Mouse (Mus musculus) intestine, embryonic 16.5 days (tissue): ENCODE data around the gene Slc16a5. TPM values are rescaled to one million over a fixed set of nuclear protein-coding genes. Genes with fewer than 3 reads are reported as not detected.

Source experiments
- ATAC-seq: fragments of 200-750 bp; cut with Nextera tagmentation; 2 replicates; pipeline ENCODE4 v1.8.0; 2017; ENCODE audit warnings: moderate TSS enrichment, moderate library complexity
- H3K27ac ChIP-seq: fragments of 300-500 bp; sonication (generic); 2 replicates; pipeline ENCODE4 v1.5.1; 2014; ENCODE audit warnings: mild to moderate bottlenecking, low read length
- H3K27me3 ChIP-seq: fragments of 300-500 bp; sonication (generic); replicated peaks from 2 replicates; pipeline ENCODE4 v1.6.1; 2014; ENCODE audit warnings: low read length, control low read depth, mixed read lengths; ENCODE audit not compliant: control insufficient read depth, insufficient read depth
- H3K36me3 ChIP-seq: fragments of 300-500 bp; sonication (generic); 2 replicates; pipeline ENCODE4 v1.6.1; 2014; ENCODE audit warnings: low read length, control low read depth; ENCODE audit not compliant: control insufficient read depth, insufficient read depth
- H3K4me1 ChIP-seq: fragments of 300-500 bp; sonication (generic); 2 replicates; pipeline ENCODE4 v1.6.1; 2014; ENCODE audit warnings: low read length, control low read depth, mixed read lengths; ENCODE audit not compliant: control insufficient read depth, insufficient read depth
- H3K4me2 ChIP-seq: fragments of 300-500 bp; sonication (generic); 2 replicates; pipeline ENCODE4 v1.6.1; 2014; ENCODE audit warnings: low read depth, low read length, control low read depth
- H3K4me3 ChIP-seq: fragments of 300-500 bp; sonication (generic); 2 replicates; pipeline ENCODE4 v1.5.1; 2014; ENCODE audit warnings: mild to moderate bottlenecking, low read length
- H3K9ac ChIP-seq: fragments of 300-500 bp; sonication (generic); 2 replicates; pipeline ENCODE4 v1.6.1; 2014; ENCODE audit warnings: low read depth, low read length
- H3K9me3 ChIP-seq: fragments of 300-500 bp; sonication (generic); 2 replicates; pipeline ENCODE4 v1.6.1; 2016; ENCODE audit warnings: low read length, control low read depth; ENCODE audit not compliant: control insufficient read depth
- WGBS: fragments of 180-500 bp; shearing (Covaris S2); extraction: QIAGEN DNeasy Blood & Tissue Kit; methylation state at CpG from one replicate; pipeline ENCODE4 v1.1.7; 2014; 5-methylcytosine and 5-hydroxymethylcytosine counted together
- polyA plus RNA-seq: library from polyadenylated mRNA; unstranded; fragments of >200 nt; fragmentation: Nextera tagmentation; extraction: Ambion mirVana; gene quantifications from 2 replicates; pipeline ENCODE4 v1.2.1, GENCODE M21; 2015

Slc16a5 gene
- polyA plus RNA-seq, 1 experiment from 2014 or later = 3.1 TPM

GRCm38 (mm10) chr11:115427482-115428331 lies 34.6 kb upstream of the Slc16a5 start:
- WGBS = 42% methylated on average over 20 of the region's 20 CpGs
- Histone ChIP-seq H3K27me3 (no peaks in the 10 kb centered on the region), H3K36me3 (peaks cover 15% of the 10 kb centered on the region), H3K27ac (peak overlapping the region; percentile 45; the same call in 1 of the 2 replicates), H3K9me3 (no peaks in the 10 kb centered on the region), H3K4me2 (no peak overlapping the region), H3K4me1 (peaks cover 4% of the 10 kb centered on the region), H3K4me3 (no peak overlapping the region), H3K9ac (0 out of 2 replicates have a peak overlapping the region, but pooled peaks have one; percentile 13)
- peak; percentile 53 for ATAC-seq

DNA sequence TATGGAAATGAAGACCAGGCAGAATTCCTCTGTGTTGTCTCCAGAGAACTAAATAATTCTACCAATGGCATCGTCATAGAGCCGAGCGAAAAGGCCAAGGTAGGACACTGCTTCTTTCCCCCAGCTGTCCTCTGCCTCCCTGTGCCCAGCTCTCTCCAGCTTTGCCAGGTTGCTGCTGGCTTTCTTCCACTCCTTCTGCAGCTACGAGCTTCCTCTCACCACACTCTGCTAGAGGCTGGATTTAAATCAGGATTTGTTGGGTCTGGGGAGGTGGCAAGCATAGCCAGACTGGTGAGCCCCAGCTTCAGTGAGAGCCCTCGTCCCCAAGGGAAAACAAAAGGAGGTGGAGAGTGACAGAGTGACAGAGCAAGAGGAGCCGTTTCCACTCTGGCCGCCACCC lies 33.0 kb upstream of the Slc16a5 start:
- peaks cover 8% of the 10 kb centered on the region for H3K4me1 ChIP-seq
- peaks cover 12% of the 10 kb centered on the region for H3K36me3 ChIP-seq
- H3K4me2 ChIP-seq = no peak overlapping the region
- H3K9ac ChIP-seq = no peak overlapping the region
- H3K27me3 ChIP-seq = no peaks in the 10 kb centered on the region
- WGBS = 83% methylated on average over 7 of the region's 7 CpGs
- no peak for ATAC-seq
- no peak overlapping the region for H3K27ac ChIP-seq
- no peak overlapping the region for H3K4me3 ChIP-seq
- H3K9me3 ChIP-seq = no peaks in the 10 kb centered on the region

- ATAC-seq = no peak
- no peaks in the 10 kb centered on the region for H3K27me3 ChIP-seq
- H3K4me3 ChIP-seq = no peak overlapping the region
- H3K9me3 ChIP-seq = no peaks in the 10 kb centered on the region
- 93% methylated on average over 6 of the region's 6 CpGs for WGBS
- H3K36me3 ChIP-seq = peaks cover 12% of the 10 kb centered on the region
- peaks cover 11% of the 10 kb centered on the region for H3K4me1 ChIP-seq
- H3K4me2 ChIP-seq = no peak overlapping the region
- H3K27ac ChIP-seq = no peak overlapping the region
- H3K9ac ChIP-seq = no peak overlapping the region
Observed at GRCm38 (mm10) chr11:115430561-115430960, 31.7 kb upstream of the Slc16a5 start.

- Histone ChIP-seq H3K27ac (peak overlapping the region; percentile 45), H3K4me1 (peaks cover 18% of the 10 kb centered on the region)
- peak; percentile 63 for ATAC-seq
Observed at GRCm38 (mm10) chr11:115432814-115433213, 29.5 kb upstream of the Slc16a5 start.

GRCm38 (mm10) chr11:115433342-115433741 lies 28.9 kb upstream of the Slc16a5 start:
- H3K9ac ChIP-seq = 0 out of 2 replicates have a peak overlapping the region, but pooled peaks have one; percentile 33
- WGBS = 83% methylated on average over 6 of the region's 6 CpGs
- H3K27ac ChIP-seq = peak overlapping the region; percentile 45
- no peaks in the 10 kb centered on the region for H3K9me3 ChIP-seq
- H3K27me3 ChIP-seq = no peaks in the 10 kb centered on the region
- H3K4me2 ChIP-seq = no peak overlapping the region
- H3K4me1 ChIP-seq = peaks cover 15% of the 10 kb centered on the region
- no peak overlapping the region for H3K4me3 ChIP-seq
- no peak for ATAC-seq
- peaks cover 12% of the 10 kb centered on the region for H3K36me3 ChIP-seq

More at GRCm38 (mm10) chr11:115432814-115433213, 29.5 kb upstream of the Slc16a5 start:
- Histone ChIP-seq H3K9me3 (no peaks in the 10 kb centered on the region), H3K36me3 (peaks cover 12% of the 10 kb centered on the region), H3K4me2 (no peak overlapping the region), H3K9ac (no peak overlapping the region), H3K27me3 (no peaks in the 10 kb centered on the region), H3K4me3 (no peak overlapping the region)
- 58% methylated on average over 4 of the region's 4 CpGs for WGBS

- peak overlapping the region; percentile 38 for H3K4me3 ChIP-seq
- peak overlapping the region; percentile 61 for H3K4me2 ChIP-seq
- no peaks in the 10 kb centered on the region for H3K9me3 ChIP-seq
- 5% methylated on average over 31 of the region's 31 CpGs for WGBS
- H3K27ac ChIP-seq = no peak overlapping the region
- H3K9ac ChIP-seq = peak overlapping the region; percentile 60
- no peak for ATAC-seq
- H3K36me3 ChIP-seq = no peaks in the 10 kb centered on the region
- H3K4me1 ChIP-seq = peaks cover 15% of the 10 kb centered on the region
- no peaks in the 10 kb centered on the region for H3K27me3 ChIP-seq
Observed at GRCm38 (mm10) chr11:115435596-115436337, 26.5 kb upstream of the Slc16a5 start.

DNA sequence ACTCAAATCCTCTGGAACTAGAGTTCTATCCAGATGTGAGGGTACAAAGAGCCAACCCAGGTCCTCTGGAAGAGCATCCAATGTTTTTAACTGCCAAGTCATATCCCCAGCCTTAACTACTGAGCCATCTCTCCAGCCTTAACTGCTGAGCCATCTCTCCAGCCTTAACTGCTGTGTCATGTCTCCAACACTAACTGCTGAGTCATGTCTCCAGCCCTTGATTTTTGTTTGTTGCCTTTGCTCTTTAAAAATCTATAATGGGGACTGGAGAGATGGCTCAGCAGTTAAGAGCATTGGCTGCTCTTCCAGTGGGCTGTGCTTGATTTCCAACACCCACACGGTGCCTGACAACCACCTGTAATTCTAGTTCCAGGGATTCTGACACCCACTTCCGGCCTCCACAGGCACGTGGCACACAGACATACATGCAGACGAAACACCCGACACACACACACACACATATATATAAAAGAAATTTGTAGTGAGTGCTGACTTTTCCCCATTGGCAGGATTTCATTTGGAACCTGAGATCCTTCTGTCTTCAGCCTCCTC lies 24.6 kb upstream of the Slc16a5 start:
- WGBS = 80% methylated on average over 5 of the region's 5 CpGs
- no peak overlapping the region for H3K27ac ChIP-seq
- H3K27me3 ChIP-seq = no peaks in the 10 kb centered on the region
- no peak overlapping the region for H3K9ac ChIP-seq
- no peaks in the 10 kb centered on the region for H3K9me3 ChIP-seq
- ATAC-seq = no peak
- no peaks in the 10 kb centered on the region for H3K36me3 ChIP-seq
- H3K4me3 ChIP-seq = no peak overlapping the region
- H3K4me2 ChIP-seq = no peak overlapping the region
- H3K4me1 ChIP-seq = peaks cover 15% of the 10 kb centered on the region

GRCm38 (mm10) chr11:115439326-115439725 lies 22.9 kb upstream of the Slc16a5 start:
- Histone ChIP-seq H3K4me1 (peaks cover 10% of the 10 kb centered on the region), H3K4me2 (no peak overlapping the region), H3K9me3 (no peaks in the 10 kb centered on the region), H3K9ac (no peak overlapping the region), H3K36me3 (no peaks in the 10 kb centered on the region), H3K27me3 (no peaks in the 10 kb centered on the region), H3K27ac (no peak overlapping the region), H3K4me3 (no peak overlapping the region)
- ATAC-seq = no peak
- WGBS = 79% methylated on average over 3 of the region's 3 CpGs

- Histone ChIP-seq H3K27me3 (no peaks in the 10 kb centered on the region), H3K27ac (no peak within 1 kb of the TSS), H3K4me2 (no peak within 1 kb of the TSS), H3K36me3 (no peaks in the 10 kb centered on the region), H3K9me3 (no peaks in the 10 kb centered on the region), H3K4me3 (no peak within 1 kb of the TSS), H3K4me1 (peaks cover 10% of the 10 kb centered on the region), H3K9ac (no peak within 1 kb of the TSS)
- ATAC-seq = no peak
- WGBS = 96% methylated on average over 9 of the region's 9 CpGs
Observed at GRCm38 (mm10) chr11:115439906-115440595, 22.2 kb upstream of the Slc16a5 start, which contains the start of gene Trim80. Trim80 (plus strand) TSS chr11:115440545.
